Mouse (Mus musculus) G1E (cell line): ENCODE data around the gene 1700034J05Rik.

Source experiments
- CTCF ChIP-seq: IDR thresholded peaks from 2 replicates; pipeline ENCODE4 v1.5.1; 2012; ENCODE audit warnings: low read depth, low read length, inconsistent platforms, mixed read lengths
- GATA1 ChIP-seq: IDR thresholded peaks from 2 replicates; pipeline ENCODE4 v1.6.1; 2012; ENCODE audit warnings: borderline replicate concordance, low read length, inconsistent platforms, mixed read lengths
- POLR2AphosphoS5 ChIP-seq: IDR thresholded peaks from 2 replicates; pipeline ENCODE4 v1.6.1; 2012; ENCODE audit warnings: low read depth, low read length, inconsistent platforms; ENCODE audit not compliant: insufficient replicate concordance
- TAL1 ChIP-seq: conservative IDR thresholded peaks from 2 replicates; pipeline ENCODE4 v1.6.1; 2012; ENCODE audit warnings: low read depth, low read length, inconsistent platforms, mixed read lengths

GRCm38 (mm10) chr6:146970811-146971210 lies 16.6 kb upstream of the 1700034J05Rik start:
- no peak for TF ChIP-seq CTCF
- no peak for TF ChIP-seq POLR2AphosphoS5
- no peak for TF ChIP-seq TAL1
- TF ChIP-seq GATA1, result no peak
